Mouse (Mus musculus) mature B cell (primary cell): Measurements from ENCODE around the gene Pdzd3.

Experiments
- in situ Hi-C: fragments of 300-500 bp; cut with MboI; formaldehyde crosslinking; loops from 2 replicates; pipeline ENCODE4 v1.14.3; 2019

Pdzd3 gene

DNA sequence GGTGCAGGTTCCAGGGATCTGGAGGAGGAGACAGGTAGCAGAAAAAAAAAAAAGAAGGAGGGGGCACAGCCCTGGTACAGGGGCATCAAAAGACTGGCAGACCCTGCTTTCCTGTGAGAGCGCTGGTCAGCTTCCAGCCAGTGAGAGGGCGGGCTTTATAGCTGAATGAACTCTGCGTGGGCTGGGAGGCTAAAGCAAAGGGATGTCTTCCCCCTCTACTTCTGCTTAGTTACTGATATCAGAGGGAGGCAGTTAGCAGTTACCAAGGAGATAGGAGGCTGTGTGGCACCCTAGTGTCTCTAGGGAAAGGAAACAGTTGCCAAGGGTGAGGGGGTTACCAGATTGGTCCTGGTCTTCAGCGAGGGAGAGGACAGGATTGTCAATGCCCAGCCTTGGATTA lies 826 bp downstream of the Pdzd3 start:
- in situ Hi-C loops: no loop called here

- in situ Hi-C loops: no loop called here
Measured at GRCm38 (mm10) chr9:44249181-44250146, 1.8 kb downstream of the Pdzd3 start.

DNA sequence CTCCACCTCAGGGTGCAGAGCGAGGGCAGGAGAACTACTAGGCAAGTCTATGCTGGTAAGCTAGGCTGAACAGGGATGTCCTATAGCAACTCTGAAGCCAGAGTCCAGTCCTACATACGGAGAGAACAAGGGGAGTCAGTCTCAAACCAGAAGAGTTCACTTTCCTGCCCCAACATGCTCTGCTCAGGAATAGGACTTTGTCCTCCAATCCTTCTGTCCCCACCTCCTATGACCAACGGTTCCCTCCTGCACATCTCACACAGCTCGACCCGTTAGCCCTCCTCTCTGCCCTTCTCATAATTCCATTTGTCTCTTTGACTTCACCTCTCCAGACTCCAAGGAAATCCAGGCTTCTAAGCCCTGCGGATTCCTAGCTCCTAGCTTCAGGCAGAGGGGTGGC lies 3.4 kb downstream of the Pdzd3 start:
- in situ Hi-C loops: no loop called here

DNA sequence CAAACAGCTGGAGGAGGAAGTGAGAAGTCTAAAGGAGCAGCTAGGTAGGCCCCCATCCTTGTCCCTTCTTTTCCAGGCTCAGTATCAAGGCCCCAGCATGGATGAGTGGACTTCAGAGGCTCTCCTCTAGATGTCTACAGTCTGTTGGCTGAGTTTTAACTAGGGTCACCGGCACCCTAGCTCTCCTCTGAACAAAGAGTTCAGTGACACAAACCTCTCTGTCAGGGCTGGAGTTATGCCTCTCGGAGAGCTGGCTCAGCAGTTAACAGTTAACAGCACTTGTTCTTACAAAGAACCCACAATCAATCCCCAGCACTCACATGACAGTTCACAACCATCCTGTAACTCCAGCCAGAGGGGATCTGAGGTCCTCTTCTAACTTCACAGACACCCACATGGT lies 7.7 kb downstream of the Pdzd3 start:
- in situ Hi-C loops: no loop called here

DNA sequence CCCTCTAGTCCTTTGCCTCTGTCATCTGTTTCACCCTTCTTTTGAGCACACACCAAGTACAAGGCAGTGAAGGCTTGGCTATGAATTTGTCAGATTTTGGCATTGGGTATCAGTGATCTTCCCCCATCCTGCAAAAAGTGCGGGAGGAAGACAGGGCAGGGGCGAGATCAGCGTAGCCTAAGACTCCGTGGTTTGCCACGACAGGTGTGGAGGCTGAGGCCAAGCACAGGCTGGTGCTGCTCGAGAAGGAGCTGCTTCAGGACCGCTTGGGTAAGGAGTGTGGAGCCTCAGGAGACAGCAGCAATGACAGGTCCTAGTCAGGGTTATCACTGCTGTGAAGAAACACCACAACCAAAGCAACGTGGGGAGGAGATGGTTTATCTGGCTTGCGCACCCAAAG lies 9.9 kb downstream of the Pdzd3 start:
- in situ Hi-C loops: no loop called here

DNA sequence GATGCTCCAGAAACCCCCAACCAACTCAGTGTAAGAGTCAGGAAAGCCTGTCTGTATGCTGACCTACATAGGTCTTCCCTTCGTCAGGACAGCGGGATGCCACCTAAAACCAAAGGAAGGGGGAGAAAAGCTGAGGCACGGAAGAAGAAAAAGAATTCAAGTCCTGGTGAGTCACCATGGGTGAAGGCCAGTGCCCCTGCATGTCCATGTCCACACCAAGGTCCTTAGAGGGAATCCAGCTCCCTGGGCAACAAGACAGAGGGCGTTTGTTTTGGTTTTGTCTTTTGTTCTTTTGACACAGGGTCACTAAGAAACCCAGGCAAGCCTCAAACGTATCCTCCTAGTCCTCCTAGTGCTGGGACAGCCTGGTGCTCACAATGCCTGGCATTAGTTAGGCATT lies 10.4 kb downstream of the Pdzd3 start:
- in situ Hi-C loops: no loop called here

GRCm38 (mm10) chr9:44240399-44240798 lies 10.9 kb downstream of the Pdzd3 start, which contains the start of gene Ccdc153:
Gene Ccdc153, plus strand, starts transcription at chr9:44240676.
- in situ Hi-C loops: no loop called here

DNA sequence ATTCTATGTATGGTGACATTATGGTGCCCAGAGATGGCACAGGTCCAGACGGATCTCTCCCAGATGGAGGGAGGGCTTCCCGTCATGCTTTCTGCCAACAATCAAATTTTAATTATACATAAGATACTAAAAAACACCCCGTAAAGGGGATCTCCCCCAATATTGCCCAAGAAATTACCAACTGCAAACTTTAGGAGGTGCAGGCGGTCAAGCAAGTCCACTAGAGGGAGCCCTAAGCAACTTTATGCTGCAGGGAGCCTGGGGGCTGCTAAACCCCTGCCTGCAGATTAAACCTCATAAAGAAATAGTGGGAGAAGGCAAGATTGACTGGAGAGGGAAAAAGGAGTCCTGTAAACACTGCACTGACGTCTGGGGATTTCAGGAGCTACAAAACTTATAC lies 11.8 kb downstream of the Pdzd3 start:
- in situ Hi-C loops: no loop called here

DNA sequence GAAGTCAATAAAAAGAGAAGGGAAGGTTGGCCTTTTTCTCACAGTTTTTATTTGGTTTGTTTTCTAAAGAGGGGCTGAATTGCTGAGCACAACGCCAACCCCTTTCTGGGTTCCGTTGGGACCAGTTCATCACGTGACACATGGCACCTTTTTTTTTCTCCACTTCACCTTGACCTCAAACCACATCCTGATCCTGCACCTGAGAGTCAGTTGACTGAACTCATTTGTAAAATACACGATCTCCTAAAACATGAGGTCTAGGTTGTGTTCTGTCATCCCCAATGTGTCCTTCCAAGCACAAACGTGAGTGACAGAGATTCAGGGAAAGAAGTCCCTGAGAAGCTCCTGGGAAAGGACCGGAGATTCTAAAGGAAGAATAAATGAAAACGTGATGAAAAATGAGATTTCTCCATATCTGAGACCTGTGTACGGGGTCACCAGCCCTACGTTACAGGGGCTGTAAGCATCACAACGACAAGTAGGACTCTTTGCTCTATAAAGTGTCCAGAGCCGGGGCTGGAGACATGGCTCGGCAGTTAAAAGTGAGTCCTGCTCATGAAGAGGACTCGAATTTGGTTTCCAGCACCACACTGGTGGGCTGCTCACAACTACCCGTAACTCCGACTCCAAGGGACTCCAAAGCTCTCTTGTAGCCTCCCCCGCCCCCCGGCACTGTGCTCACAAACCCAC lies 12.6 kb downstream of the Pdzd3 start:
- in situ Hi-C loops: no loop called here

- in situ Hi-C loops: no loop called here
Measured at GRCm38 (mm10) chr9:44237128-44237527, 14.1 kb downstream of the Pdzd3 start.

- in situ Hi-C loops: no loop called here
Measured at GRCm38 (mm10) chr9:44236601-44237000, 14.7 kb downstream of the Pdzd3 start.

DNA sequence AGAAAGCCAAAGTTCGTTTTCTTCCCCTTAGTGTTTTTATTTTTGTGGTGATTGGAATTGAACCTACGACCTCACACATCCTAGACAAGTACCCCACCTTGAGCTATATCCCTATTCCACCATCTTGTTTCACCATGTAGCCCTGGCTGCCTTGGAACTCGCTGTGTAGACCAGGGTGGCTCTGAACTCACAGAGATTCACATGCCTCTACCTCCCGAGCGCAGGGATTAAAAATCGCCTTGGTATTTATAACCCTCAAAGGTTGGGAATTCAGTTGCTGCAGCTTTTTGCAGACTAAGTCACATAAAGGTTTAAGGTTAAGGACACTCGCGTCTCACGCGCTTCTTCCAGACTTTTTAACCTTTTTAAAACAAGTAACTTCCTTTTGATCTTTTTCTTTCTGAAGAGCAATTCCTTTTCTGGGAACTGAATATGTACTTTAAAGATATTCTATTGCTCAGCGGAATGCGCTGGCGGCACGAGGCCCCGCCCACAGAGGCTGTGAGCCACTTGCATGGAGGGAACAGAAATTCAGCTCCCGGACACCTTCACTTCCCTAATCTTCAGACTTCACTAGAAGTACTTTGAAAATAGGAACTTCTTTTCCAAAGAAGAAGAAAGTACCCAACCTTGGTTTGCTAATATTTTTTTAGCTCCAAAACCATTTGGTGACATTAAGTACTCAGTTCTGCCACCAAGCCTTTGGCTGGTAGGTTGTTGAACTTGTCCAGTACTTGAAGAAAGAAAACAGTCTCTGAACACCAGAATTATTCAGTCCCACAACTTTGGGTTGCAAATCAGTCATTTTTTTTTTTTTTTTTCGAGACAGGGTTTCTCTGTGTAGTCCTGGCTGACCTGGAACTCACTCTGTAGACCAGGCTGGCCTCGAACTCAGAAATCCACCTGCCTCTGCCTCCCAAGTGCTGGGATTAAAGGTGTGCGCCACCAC lies 16.5 kb downstream of the Pdzd3 start:
- in situ Hi-C loops: no loop called here

GRCm38 (mm10) chr9:44233802-44234478 lies 17.3 kb downstream of the Pdzd3 start, which contains the start of gene Cbl:
Gene Cbl, minus strand, starts transcription at chr9:44234049.
- in situ Hi-C loops: no loop called here

DNA sequence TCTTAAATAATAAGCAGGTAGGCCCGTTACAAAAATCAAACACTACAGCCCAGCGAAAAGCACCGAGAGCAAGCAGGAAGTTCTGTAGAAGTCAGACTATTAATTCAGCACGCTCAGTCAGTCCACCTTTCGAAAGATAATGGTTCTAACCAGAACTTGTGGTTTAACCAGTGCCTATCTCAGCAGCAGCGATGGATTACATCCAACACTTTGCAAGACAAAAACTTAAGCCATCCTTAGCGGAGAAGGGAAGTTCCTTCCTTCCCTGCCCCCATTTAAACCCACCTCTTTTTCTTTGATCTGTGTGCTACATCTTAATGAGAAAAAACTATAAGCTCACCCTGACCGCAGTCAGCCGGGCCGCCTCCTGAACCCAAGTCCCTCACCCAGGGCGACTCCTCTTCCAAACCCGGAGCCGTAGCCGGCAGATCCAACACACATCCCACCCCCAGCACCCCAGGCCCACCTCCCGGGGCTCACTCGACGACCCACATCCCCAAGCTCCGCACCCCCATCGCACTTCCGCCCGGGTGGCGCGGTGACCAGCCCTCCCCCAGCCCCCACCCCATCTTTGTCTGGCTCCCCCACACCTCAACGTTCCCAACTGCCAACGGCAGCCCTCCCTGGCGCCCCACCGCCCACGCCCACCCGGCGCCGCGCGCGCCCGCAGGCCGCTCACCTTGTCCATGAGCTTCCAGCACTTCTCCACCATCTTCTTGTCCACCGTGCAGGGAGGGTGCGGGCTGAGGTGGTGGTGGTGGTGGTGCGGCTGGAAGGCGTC lies 18.1 kb downstream of the Pdzd3 start:
- in situ Hi-C loops: no loop called here

GRCm38 (mm10) chr9:44231609-44232008 lies 19.7 kb downstream of the Pdzd3 start:
- in situ Hi-C loops: no loop called here

GRCm38 (mm10) chr9:44225993-44226392 lies 25.3 kb downstream of the Pdzd3 start:
- in situ Hi-C loops: no loop called here

- in situ Hi-C loops: no loop called here
Measured at GRCm38 (mm10) chr9:44213538-44213937, 37.7 kb downstream of the Pdzd3 start.

- in situ Hi-C loops: no loop called here
Measured at GRCm38 (mm10) chr9:44212406-44212805, 38.9 kb downstream of the Pdzd3 start.

DNA sequence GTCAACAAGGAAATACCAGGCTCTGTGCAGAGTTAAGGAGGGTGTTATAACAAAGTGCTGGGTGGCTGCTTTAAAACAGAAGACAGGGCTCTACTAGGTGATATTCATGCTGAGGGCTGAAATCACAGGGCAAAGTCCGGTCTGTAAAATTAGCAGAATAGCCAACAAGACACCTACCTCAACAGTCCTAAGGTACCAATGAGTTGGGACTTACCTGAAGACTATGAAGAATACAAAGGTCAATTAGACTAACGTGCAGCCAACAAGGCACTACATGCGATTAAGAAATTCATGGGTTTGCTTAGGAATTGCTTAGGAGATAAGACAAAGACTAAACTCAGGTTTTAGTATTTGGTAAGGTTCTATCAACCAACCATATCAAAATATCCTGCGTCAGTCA lies 41.9 kb downstream of the Pdzd3 start:
- in situ Hi-C loops: no loop called here

- in situ Hi-C loops: no loop called here
Measured at GRCm38 (mm10) chr9:44207840-44208239, 43.4 kb downstream of the Pdzd3 start.
